Mouse (Mus musculus): ENCODE results near the gene Pofut1. TPM values are rescaled to one million over a fixed set of nuclear protein-coding genes. Genes with fewer than 3 reads are reported as not detected.

Pofut1 gene
- polyA plus RNA-seq, 1 experiment from 2014 or later, result 3.9 TPM

- Histone ChIP-seq H3K27me3 (no peaks in the 10 kb centered on the region), H3K9me3 (replicated peaks) (no peaks in the 10 kb centered on the region), H3K9ac (peak overlapping the region; percentile 89; the same call in 1 of the 2 replicates), H3K4me2 (peak overlapping the region; percentile 93), H3K4me1 (replicated peaks) (peaks cover 20% of the 10 kb centered on the region), H3K27ac (no peak overlapping the region), H3K4me3 (peak overlapping the region; percentile 84), H3K36me3 (no peaks in the 10 kb centered on the region)
- WGBS, result 41% methylated on average over 7 of the region's 7 CpGs
- ATAC-seq (replicated peaks; ENCODE audit: insufficient number of reproducible peaks, insufficient read depth, low FRiP score, low read depth), result no peak
These were observed 51.0 kb downstream of the Pofut1 start for GRCm38 (mm10) chr2:153292305-153292861.

- Histone ChIP-seq H3K9ac (no peak overlapping the region), H3K27ac (no peak overlapping the region), H3K9me3 (replicated peaks) (no peaks in the 10 kb centered on the region), H3K4me1 (replicated peaks) (peaks cover 23% of the 10 kb centered on the region), H3K27me3 (no peaks in the 10 kb centered on the region), H3K4me3 (no peak overlapping the region), H3K4me2 (no peak overlapping the region), H3K36me3 (no peaks in the 10 kb centered on the region)
- no peak for ATAC-seq (replicated peaks; ENCODE audit: insufficient number of reproducible peaks, insufficient read depth, low FRiP score, low read depth)
- WGBS, result 86% methylated on average over 4 of the region's 4 CpGs
These were observed 53.9 kb downstream of the Pofut1 start for GRCm38 (mm10) chr2:153295196-153295595.

DNA sequence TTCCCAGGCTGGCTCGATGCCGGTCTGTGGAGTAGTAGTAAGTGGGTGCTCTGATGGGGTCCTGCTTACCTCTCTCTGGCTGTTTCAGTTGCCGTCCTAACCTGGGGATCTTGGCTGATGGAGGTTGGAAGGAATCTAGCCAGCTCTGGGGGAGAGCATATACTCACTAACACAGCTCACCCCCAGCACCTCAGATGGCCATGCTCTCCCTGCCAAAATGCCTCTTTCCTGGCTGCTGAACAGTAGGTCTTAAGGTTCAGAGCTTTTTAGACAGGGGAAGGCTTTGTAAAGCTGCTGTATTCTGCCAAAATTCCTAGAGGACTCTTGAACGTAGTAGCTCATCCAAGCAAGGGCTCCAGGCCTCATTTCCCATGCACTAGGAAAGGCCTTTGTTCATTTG, 56.4 kb downstream of the Pofut1 start:
- H3K27me3 ChIP-seq, result no peaks in the 10 kb centered on the region
- no peak overlapping the region for H3K4me2 ChIP-seq
- 74% methylated on average over 4 of the region's 4 CpGs for WGBS
- no peak overlapping the region for H3K27ac ChIP-seq
- no peak overlapping the region for H3K4me3 ChIP-seq
- no peak overlapping the region for H3K9ac ChIP-seq
- peaks cover 6% of the 10 kb centered on the region; the same call in 1 of the 2 replicates for H3K4me1 ChIP-seq (replicated peaks)
- H3K36me3 ChIP-seq, result no peaks in the 10 kb centered on the region
- no peaks in the 10 kb centered on the region for H3K9me3 ChIP-seq (replicated peaks)
- no peak for ATAC-seq (replicated peaks; ENCODE audit: insufficient number of reproducible peaks, insufficient read depth, low FRiP score, low read depth)

DNA sequence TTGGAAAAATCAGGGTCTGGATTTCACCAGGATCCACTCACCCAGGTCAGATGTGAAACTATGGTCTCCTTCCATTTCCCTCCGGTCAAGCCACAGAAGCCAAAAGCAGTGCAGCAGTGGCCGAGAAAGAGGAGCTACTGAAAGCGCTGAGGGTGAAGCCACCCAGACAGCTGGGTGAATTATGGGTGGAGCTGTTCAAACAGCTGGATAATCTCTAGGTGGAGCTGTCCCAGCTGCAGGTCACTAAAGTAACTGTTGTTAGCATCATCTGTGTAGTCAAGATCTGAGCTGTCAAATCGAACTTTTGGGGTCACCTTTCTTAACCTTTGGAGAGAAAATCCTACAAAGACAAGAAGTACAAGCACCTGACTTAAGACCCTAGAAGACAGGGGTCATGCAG, 57.1 kb downstream of the Pofut1 start:
- no peak for ATAC-seq (replicated peaks; ENCODE audit: insufficient number of reproducible peaks, insufficient read depth, low FRiP score, low read depth)
- Histone ChIP-seq H3K4me3 (no peak overlapping the region), H3K27me3 (no peaks in the 10 kb centered on the region), H3K4me2 (no peak overlapping the region), H3K9ac (no peak overlapping the region), H3K9me3 (replicated peaks) (no peaks in the 10 kb centered on the region), H3K36me3 (no peaks in the 10 kb centered on the region), H3K4me1 (replicated peaks) (peaks cover 6% of the 10 kb centered on the region; the same call in 1 of the 2 replicates), H3K27ac (no peak overlapping the region)
- 65% methylated on average over 4 of the region's 4 CpGs for WGBS

- Histone ChIP-seq H3K27me3 (no peaks in the 10 kb centered on the region), H3K9ac (no peak overlapping the region), H3K27ac (no peak overlapping the region), H3K36me3 (no peaks in the 10 kb centered on the region), H3K4me3 (no peak overlapping the region), H3K4me1 (replicated peaks) (peaks cover 6% of the 10 kb centered on the region; the same call in 1 of the 2 replicates), H3K4me2 (no peak overlapping the region), H3K9me3 (replicated peaks) (no peaks in the 10 kb centered on the region)
- 58% methylated on average over 4 of the region's 4 CpGs for WGBS
- 0 out of 2 replicates have a peak, but pooled peaks have one; percentile 22 for ATAC-seq (replicated peaks; ENCODE audit: insufficient number of reproducible peaks, insufficient read depth, low FRiP score, low read depth)
These were observed 57.5 kb downstream of the Pofut1 start for GRCm38 (mm10) chr2:153298863-153299262.

GRCm38 (mm10) chr2:153301123-153301522, 59.8 kb downstream of the Pofut1 start:
- H3K36me3 ChIP-seq, result no peaks in the 10 kb centered on the region
- no peak overlapping the region for H3K4me2 ChIP-seq
- H3K27ac ChIP-seq, result no peak overlapping the region
- ATAC-seq (replicated peaks; ENCODE audit: insufficient number of reproducible peaks, insufficient read depth, low FRiP score, low read depth), result no peak
- H3K4me3 ChIP-seq, result no peak overlapping the region
- no peaks in the 10 kb centered on the region for H3K9me3 ChIP-seq (replicated peaks)
- no peaks in the 10 kb centered on the region for H3K27me3 ChIP-seq
- peaks cover 11% of the 10 kb centered on the region for H3K4me1 ChIP-seq (replicated peaks)
- no peak overlapping the region for H3K9ac ChIP-seq
- WGBS, result 85% methylated on average over 5 of the region's 5 CpGs

DNA sequence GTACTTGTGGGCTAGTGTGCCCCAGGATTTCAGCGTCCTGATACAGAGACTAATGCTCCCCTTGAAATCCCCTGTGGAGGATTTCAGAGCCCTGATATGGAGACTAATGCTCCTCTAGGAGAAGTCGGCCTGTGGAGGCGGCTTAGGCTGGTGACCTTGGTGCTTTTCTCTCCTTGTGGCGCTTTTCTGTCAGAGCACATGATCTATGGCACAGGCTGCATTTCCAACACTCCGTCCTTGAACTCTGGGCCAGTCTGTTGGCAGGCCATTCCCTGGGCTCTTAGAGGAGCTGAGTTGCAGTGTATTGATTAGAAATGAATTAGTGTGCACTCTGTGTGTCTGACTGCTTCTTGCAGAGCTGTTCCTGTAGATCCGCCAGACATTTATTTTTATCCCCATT, 63.9 kb downstream of the Pofut1 start:
- H3K4me3 ChIP-seq, result no peak overlapping the region
- H3K4me2 ChIP-seq, result no peak overlapping the region
- H3K27ac ChIP-seq, result peak overlapping the region; percentile 82
- no peak overlapping the region for H3K9ac ChIP-seq
- no peaks in the 10 kb centered on the region for H3K9me3 ChIP-seq (replicated peaks)
- no peaks in the 10 kb centered on the region for H3K36me3 ChIP-seq
- H3K4me1 ChIP-seq (replicated peaks), result peaks cover 7% of the 10 kb centered on the region
- no peak; the same call in 1 of the 2 replicates for ATAC-seq (replicated peaks; ENCODE audit: insufficient number of reproducible peaks, insufficient read depth, low FRiP score, low read depth)
- WGBS, result 46% methylated on average over 6 of the region's 6 CpGs
- no peaks in the 10 kb centered on the region for H3K27me3 ChIP-seq

DNA sequence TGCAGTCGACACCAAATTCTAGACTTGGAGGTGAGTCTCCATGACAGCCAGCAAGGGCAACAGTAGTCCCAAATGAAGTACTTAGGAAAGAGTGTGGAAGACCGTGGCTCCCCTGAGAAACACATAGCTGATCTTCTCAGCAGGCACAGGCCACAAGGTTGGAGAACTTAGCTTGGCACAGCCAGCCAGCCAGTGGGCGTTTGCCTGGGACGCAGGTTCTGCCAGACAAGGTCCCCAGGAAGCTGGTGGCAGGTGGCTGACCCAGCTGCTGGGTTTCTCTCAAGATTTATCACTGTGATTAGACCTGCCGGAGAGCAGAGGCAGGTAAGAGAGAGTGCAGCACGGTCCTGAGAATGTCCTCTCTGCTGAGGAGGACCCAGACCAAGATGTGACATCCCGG, 67.3 kb downstream of the Pofut1 start:
- Histone ChIP-seq H3K9ac (no peak overlapping the region), H3K36me3 (no peaks in the 10 kb centered on the region), H3K9me3 (replicated peaks) (no peaks in the 10 kb centered on the region), H3K4me2 (no peak overlapping the region), H3K27ac (no peak overlapping the region), H3K4me1 (replicated peaks) (peaks cover 8% of the 10 kb centered on the region), H3K27me3 (no peaks in the 10 kb centered on the region), H3K4me3 (no peak overlapping the region)
- ATAC-seq (replicated peaks; ENCODE audit: insufficient number of reproducible peaks, insufficient read depth, low FRiP score, low read depth), result no peak
- WGBS, result 77% methylated on average over 7 of the region's 7 CpGs

GRCm38 (mm10) chr2:153309106-153309505, 67.8 kb downstream of the Pofut1 start:
- ATAC-seq (replicated peaks; ENCODE audit: insufficient number of reproducible peaks, insufficient read depth, low FRiP score, low read depth), result no peak
- Histone ChIP-seq H3K4me1 (replicated peaks) (peaks cover 8% of the 10 kb centered on the region), H3K27me3 (no peaks in the 10 kb centered on the region), H3K36me3 (no peaks in the 10 kb centered on the region), H3K4me3 (no peak overlapping the region), H3K4me2 (no peak overlapping the region), H3K27ac (no peak overlapping the region), H3K9ac (no peak overlapping the region), H3K9me3 (replicated peaks) (no peaks in the 10 kb centered on the region)
- 79% methylated on average over 8 of the region's 8 CpGs for WGBS

- H3K27me3 ChIP-seq, result no peaks in the 10 kb centered on the region
- ATAC-seq (replicated peaks; ENCODE audit: insufficient number of reproducible peaks, insufficient read depth, low FRiP score, low read depth), result no peak
- no peak overlapping the region for H3K4me3 ChIP-seq
- H3K9me3 ChIP-seq (replicated peaks), result no peaks in the 10 kb centered on the region
- H3K9ac ChIP-seq, result no peak overlapping the region
- H3K4me2 ChIP-seq, result no peak overlapping the region
- WGBS, result 69% methylated on average over 6 of the region's 6 CpGs
- no peak overlapping the region for H3K27ac ChIP-seq
- peaks cover 5% of the 10 kb centered on the region for H3K4me1 ChIP-seq (replicated peaks)
- H3K36me3 ChIP-seq, result no peaks in the 10 kb centered on the region
These were observed 68.9 kb downstream of the Pofut1 start for GRCm38 (mm10) chr2:153310228-153310627.

DNA sequence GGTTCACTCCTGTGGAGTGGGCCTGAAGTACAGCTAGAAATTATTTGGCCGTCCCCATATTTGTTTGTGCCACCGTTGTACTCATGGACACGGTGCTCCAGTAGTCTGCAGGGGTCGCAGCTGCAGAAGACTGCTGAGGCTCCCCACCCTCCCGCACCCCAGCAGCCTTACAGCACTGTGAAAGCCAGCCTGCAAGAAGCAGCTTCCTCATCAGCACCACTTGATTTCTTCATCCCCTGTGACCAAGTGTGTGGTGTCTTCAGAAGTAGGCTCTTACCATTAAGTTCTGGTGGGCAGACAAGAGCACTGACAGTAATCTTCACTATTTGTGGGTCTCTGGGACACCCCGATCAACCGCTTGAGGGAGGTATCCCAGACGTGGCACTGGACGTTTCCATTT, 71.6 kb downstream of the Pofut1 start:
- Histone ChIP-seq H3K4me3 (no peak overlapping the region), H3K9me3 (replicated peaks) (no peaks in the 10 kb centered on the region), H3K27me3 (no peaks in the 10 kb centered on the region), H3K4me1 (replicated peaks) (0 out of 2 replicates have a peak, but pooled peaks cover 2% of the 10 kb centered on the region), H3K9ac (no peak overlapping the region), H3K36me3 (peaks cover 15% of the 10 kb centered on the region), H3K27ac (no peak overlapping the region), H3K4me2 (no peak overlapping the region)
- no peak for ATAC-seq (replicated peaks; ENCODE audit: insufficient number of reproducible peaks, insufficient read depth, low FRiP score, low read depth)
- WGBS, result 92% methylated on average over 9 of the region's 9 CpGs

DNA sequence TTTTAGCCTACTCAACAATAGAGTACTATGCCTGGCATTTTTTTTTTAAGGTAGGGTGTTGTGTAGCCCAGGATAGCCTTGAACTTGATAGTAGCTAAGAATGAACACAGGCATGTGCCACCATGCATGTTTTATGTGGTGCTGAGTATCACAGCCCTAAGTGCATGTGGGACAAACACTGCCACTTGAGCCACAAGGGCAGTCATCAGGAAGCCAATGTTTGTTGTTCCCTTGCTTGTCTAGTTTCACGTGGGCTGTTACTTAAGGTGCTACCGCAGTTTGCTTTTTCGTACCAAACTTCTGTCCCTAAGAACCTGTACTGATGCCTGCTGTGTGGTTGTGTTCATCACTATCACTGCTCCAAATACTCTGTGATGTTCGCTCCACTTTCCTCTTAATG, 77.1 kb downstream of the Pofut1 start:
- Histone ChIP-seq H3K27me3 (no peaks in the 10 kb centered on the region), H3K4me1 (replicated peaks) (peaks cover 3% of the 10 kb centered on the region; the same call in 1 of the 2 replicates), H3K9ac (no peak overlapping the region), H3K36me3 (peaks cover 47% of the 10 kb centered on the region), H3K9me3 (replicated peaks) (no peaks in the 10 kb centered on the region), H3K27ac (no peak overlapping the region), H3K4me3 (no peak overlapping the region), H3K4me2 (no peak overlapping the region)
- ATAC-seq (replicated peaks; ENCODE audit: insufficient number of reproducible peaks, insufficient read depth, low FRiP score, low read depth), result no peak
- WGBS, result 93% methylated on average over 4 of the region's 4 CpGs

Data from heart, embryonic 15.5 days (tissue).